In the genomic region with DNA sequence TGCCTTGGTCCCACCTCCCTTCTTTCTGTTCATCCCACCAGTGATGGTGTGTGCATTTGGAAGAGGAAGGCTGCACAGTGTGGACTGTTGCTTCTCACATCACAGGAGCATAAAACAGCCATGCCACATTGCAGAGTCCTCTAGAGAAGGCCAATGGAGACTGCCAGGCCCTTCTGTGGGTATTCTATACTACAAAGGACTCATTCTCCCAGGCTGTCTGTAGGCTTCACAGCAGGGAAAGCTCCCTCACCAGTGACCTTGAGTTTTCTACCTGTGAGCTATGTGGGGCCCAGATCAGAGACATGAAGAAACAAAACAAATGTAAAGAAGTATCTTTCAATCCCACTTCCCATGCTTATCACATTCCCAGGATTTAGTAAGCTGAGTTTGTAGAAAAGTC, we compare ENCODE assay signal across 27 mouse cellular contexts.
"Had no signal": no experiment of that assay in that cellular context is flagged by ENCODE, and none has a peak within 500 bp of the region (broad histone marks: within the 10 kb centered on the region; RNA-seq: fewer than 3 reads in every experiment).

No protein-coding gene starts in this region.

- H3K4me2 ChIP-seq: embryonic facial prominence, embryonic 12.5 days; embryonic facial prominence, embryonic 13.5 days; embryonic facial prominence, embryonic 15.5 days; forebrain, embryonic 12.5 days; forebrain, embryonic 13.5 days; forebrain, embryonic 15.5 days had no signal

- H3K9ac ChIP-seq: embryonic facial prominence, embryonic 12.5 days; embryonic facial prominence, embryonic 13.5 days; embryonic facial prominence, embryonic 15.5 days; forebrain, embryonic 12.5 days; forebrain, embryonic 13.5 days; forebrain, embryonic 15.5 days; forebrain, postnatal 0 days had no signal

- H3K4me3 ChIP-seq: embryonic facial prominence, embryonic 10.5 days; embryonic facial prominence, embryonic 12.5 days; embryonic facial prominence, embryonic 13.5 days; embryonic facial prominence, embryonic 15.5 days; erythroblast, embryonic 14.5 days; forebrain, embryonic 10.5 days; forebrain, embryonic 12.5 days; forebrain, embryonic 13.5 days; forebrain, embryonic 15.5 days; gastrocnemius, adult 2 months; heart, adult 2 months had no signal

- ATAC-seq: forebrain, embryonic 13.5 days; forebrain, embryonic 14.5 days; forebrain, embryonic 15.5 days; forebrain, embryonic 16.5 days; forebrain, postnatal 0 days had no signal

- H3K4me1 ChIP-seq: embryonic facial prominence, embryonic 12.5 days; embryonic facial prominence, embryonic 15.5 days; forebrain, embryonic 13.5 days; forebrain, embryonic 15.5 days had no signal

- DNase-seq: cerebellum, adult 2 months; cerebellum, adult 8-10 months; cerebellum, adult 9-10 months; cerebellum, adult 9-11 months; cerebellum, postnatal 10 days; cerebellum, postnatal 25 days; cerebellum, postnatal 36 days; embryo, embryonic 11 days; forebrain, postnatal 0 days; gastrocnemius, adult 2 months; gastrocnemius, postnatal 10 days; gastrocnemius, postnatal 14 days; gastrocnemius, postnatal 25 days; gastrocnemius, postnatal 36 days; heart, adult 18-20 months; heart, adult 2 months had no signal

- H3K27me3 ChIP-seq: embryonic facial prominence, embryonic 12.5 days; embryonic facial prominence, embryonic 13.5 days; embryonic facial prominence, embryonic 15.5 days; forebrain, embryonic 12.5 days; forebrain, embryonic 13.5 days; forebrain, embryonic 15.5 days had no signal

- H3K36me3 ChIP-seq: embryonic facial prominence, embryonic 10.5 days; embryonic facial prominence, embryonic 12.5 days; embryonic facial prominence, embryonic 13.5 days; embryonic facial prominence, embryonic 15.5 days; forebrain, embryonic 10.5 days; forebrain, embryonic 12.5 days; forebrain, embryonic 15.5 days had no signal

- H3K9me3 ChIP-seq: embryonic facial prominence, embryonic 10.5 days; embryonic facial prominence, embryonic 12.5 days; embryonic facial prominence, embryonic 13.5 days; embryonic facial prominence, embryonic 15.5 days; forebrain, embryonic 10.5 days; forebrain, embryonic 12.5 days; forebrain, embryonic 13.5 days; forebrain, embryonic 15.5 days had no signal

- H3K27ac ChIP-seq: embryonic facial prominence, embryonic 10.5 days; embryonic facial prominence, embryonic 12.5 days; embryonic facial prominence, embryonic 13.5 days; embryonic facial prominence, embryonic 15.5 days; forebrain, embryonic 10.5 days; forebrain, embryonic 12.5 days; forebrain, embryonic 13.5 days; forebrain, embryonic 15.5 days; gastrocnemius, adult 2 months; heart, adult 2 months had no signal
